11 mouse cellular contexts compared by ENCODE assay signal in genomic region chr3:86754595-86755557, GRCm38 (mm10).
DNase-seq lines count a peak whose midpoint lies in the region; ATAC-seq and TF ChIP-seq lines count a peak whose summit lies in the region.
"Had no signal": no experiment of that assay in that cellular context is flagged by ENCODE, and none has a peak within 500 bp of the region (broad histone marks: within the 10 kb centered on the region; RNA-seq: fewer than 3 reads in every experiment).

No protein-coding gene starts in this region.

- TF ChIP-seq CTCF in kidney, adult 2 months (conservative IDR thresholded peaks at IDR 0.05; ENCODE audit: insufficient read depth, insufficient read length, low read depth, low read length) = no peak
- TF ChIP-seq CTCF in midbrain, postnatal 0 days (IDR thresholded peaks at IDR 0.05) = no peak

- H3K27ac ChIP-seq in kidney, adult 2 months (ENCODE audit: insufficient read depth, low read depth, low read length) = peak overlapping the region; percentile 43; the same call in 1 of the 2 replicates
- peak overlapping the region; percentile 75 for H3K27ac ChIP-seq in embryonic facial prominence, embryonic 15.5 days (replicated peaks)
- H3K27ac ChIP-seq in limb, embryonic 12.5 days = peak overlapping the region; percentile 77
- H3K27ac ChIP-seq in midbrain, postnatal 0 days (ENCODE audit: low read depth, low read length) = peak overlapping the region; percentile 38; the same call in 1 of the 2 replicates
- H3K27ac ChIP-seq: heart, embryonic 10.5 days had no signal

- H3K36me3 ChIP-seq in kidney, adult 2 months (ENCODE audit: control insufficient read depth, insufficient read depth, low read length) = no peaks in the 10 kb centered on the region
- no peaks in the 10 kb centered on the region for H3K36me3 ChIP-seq in embryonic facial prominence, embryonic 15.5 days
- no peaks in the 10 kb centered on the region for H3K36me3 ChIP-seq in limb, embryonic 12.5 days
- H3K36me3 ChIP-seq in midbrain, postnatal 0 days (ENCODE audit: insufficient read depth, low read length) = no peaks in the 10 kb centered on the region
- H3K36me3 ChIP-seq: heart, embryonic 10.5 days had no signal

- ATAC-seq in embryonic facial prominence, embryonic 15.5 days (ENCODE audit: insufficient number of reproducible peaks, low FRiP score, low TSS enrichment, low read depth) = no peak
- no peak for ATAC-seq in limb, embryonic 12.5 days (ENCODE audit: insufficient number of reproducible peaks, insufficient read depth, low FRiP score, low TSS enrichment, low read depth)
- ATAC-seq in midbrain, postnatal 0 days (ENCODE audit: low FRiP score) = no peak
- ATAC-seq: inflammation-experienced regulatory T-cells, adult 6 months had no signal

- peak overlapping the region; percentile 31; the same call in 1 of the 2 replicates for H3K4me2 ChIP-seq in embryonic facial prominence, embryonic 15.5 days (replicated peaks)
- H3K4me2 ChIP-seq in limb, embryonic 12.5 days = no peak overlapping the region; the same call in 1 of the 2 replicates
- H3K4me2 ChIP-seq in midbrain, postnatal 0 days (ENCODE audit: low read depth, low read length, poor library complexity, severe bottlenecking) = peak overlapping the region; percentile 4; the same call in 1 of the 2 replicates

- H3K4me3 ChIP-seq in kidney, adult 2 months (ENCODE audit: insufficient read depth, low read depth, low read length) = no peak overlapping the region
- no peak overlapping the region for H3K4me3 ChIP-seq in embryonic facial prominence, embryonic 15.5 days (replicated peaks)
- no peak overlapping the region for H3K4me3 ChIP-seq in limb, embryonic 12.5 days (replicated peaks)
- H3K4me3 ChIP-seq in midbrain, postnatal 0 days (ENCODE audit: low read depth, low read length) = no peak overlapping the region
- H3K4me3 ChIP-seq: heart, embryonic 10.5 days had no signal

- H3K9ac ChIP-seq in embryonic facial prominence, embryonic 15.5 days = 0 out of 2 replicates have a peak overlapping the region, but pooled peaks have one; percentile 4
- H3K9ac ChIP-seq in limb, embryonic 12.5 days (replicated peaks) = no peak overlapping the region
- H3K9ac ChIP-seq in midbrain, postnatal 0 days (replicated peaks; ENCODE audit: low read length, poor library complexity, severe bottlenecking) = no peak overlapping the region; the same call in 1 of the 2 replicates

- 67% methylated on average over 14 of the region's 14 CpGs for WGBS in kidney, adult 2 months
- WGBS in embryonic facial prominence, embryonic 15.5 days = 45% methylated on average over 14 of the region's 14 CpGs
- 60% methylated on average over 14 of the region's 14 CpGs for WGBS in limb, embryonic 12.5 days
- 52% methylated on average over 14 of the region's 14 CpGs for WGBS in midbrain, postnatal 0 days

- no peak for TF ChIP-seq POLR2A in kidney, adult 2 months (IDR thresholded peaks at IDR 0.05; ENCODE audit: low read depth, low read length)

- H3K9me3 ChIP-seq in embryonic facial prominence, embryonic 15.5 days (replicated peaks) = no peaks in the 10 kb centered on the region
- no peaks in the 10 kb centered on the region for H3K9me3 ChIP-seq in limb, embryonic 12.5 days
- no peaks in the 10 kb centered on the region for H3K9me3 ChIP-seq in midbrain, postnatal 0 days (ENCODE audit: low read length)
- H3K9me3 ChIP-seq: heart, embryonic 10.5 days had no signal

- no peaks in the 10 kb centered on the region for H3K27me3 ChIP-seq in kidney, adult 2 months (replicated peaks; ENCODE audit: control insufficient read depth, insufficient read depth, low read length)
- H3K27me3 ChIP-seq in embryonic facial prominence, embryonic 15.5 days = no peaks in the 10 kb centered on the region
- H3K27me3 ChIP-seq in limb, embryonic 12.5 days = no peaks in the 10 kb centered on the region
- H3K27me3 ChIP-seq in midbrain, postnatal 0 days (ENCODE audit: insufficient read depth, low read length) = no peaks in the 10 kb centered on the region

- peaks cover 5% of the 10 kb centered on the region for H3K4me1 ChIP-seq in kidney, adult 2 months (ENCODE audit: control insufficient read depth, insufficient read depth, low read length)
- peaks cover 8% of the 10 kb centered on the region for H3K4me1 ChIP-seq in embryonic facial prominence, embryonic 15.5 days
- peaks cover 34% of the 10 kb centered on the region for H3K4me1 ChIP-seq in limb, embryonic 12.5 days (replicated peaks)
- H3K4me1 ChIP-seq in midbrain, postnatal 0 days (ENCODE audit: insufficient read depth, low read length) = no peaks in the 10 kb centered on the region

- no peak for DNase-seq in kidney, adult 2 months
- no peak for DNase-seq in kidney, adult 18-20 months
- DNase-seq in midbrain, postnatal 0 days (ENCODE audit: low spot score) = no peak
- DNase-seq in T-cell, adult 2 months (ENCODE audit: low spot score) = no peak
- DNase-seq in right cerebral cortex, postnatal 36 days (ENCODE audit: low spot score in 2 of 2) = no peak
- DNase-seq in urinary bladder, postnatal 10 days (ENCODE audit: low spot score) = no peak
- DNase-seq: adrenal gland, adult 8-10 months had no signal
